8 mouse cellular contexts compared by ENCODE assay signal in the genomic region with DNA sequence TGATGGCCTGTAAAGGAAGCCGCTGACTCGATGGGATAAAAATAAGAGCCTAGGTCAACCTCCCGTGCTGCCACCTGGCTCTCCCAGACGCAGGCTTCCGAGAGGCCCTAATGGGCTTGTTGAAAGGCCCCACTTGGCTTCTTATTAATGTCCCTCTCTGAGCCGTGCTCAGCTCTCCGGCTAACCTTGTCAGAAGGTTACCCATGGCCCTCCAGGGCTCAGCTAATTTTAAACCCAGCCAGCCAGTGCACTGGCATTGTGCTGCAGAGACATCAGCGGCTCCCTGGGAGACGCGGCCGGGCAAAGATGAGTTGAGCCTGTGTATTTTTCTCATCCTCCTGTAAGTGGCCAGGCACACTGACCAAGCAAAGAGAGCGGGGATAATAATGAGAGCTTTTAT.
DNase-seq lines count a peak whose midpoint lies in the region; ATAC-seq and TF ChIP-seq lines count a peak whose summit lies in the region.

No protein-coding gene starts in this region.

- H3K4me2 ChIP-seq in stomach, embryonic 15.5 days: no peak overlapping the region
- no peak overlapping the region for H3K4me2 ChIP-seq in stomach, postnatal 0 days (replicated peaks; ENCODE audit: low read depth)
- H3K4me2 ChIP-seq in kidney, embryonic 16.5 days (replicated peaks; ENCODE audit: low read depth, low read length): peak overlapping the region; percentile 7
- H3K4me2 ChIP-seq in liver, embryonic 11.5 days: no peak overlapping the region

- no peaks in the 10 kb centered on the region for H3K36me3 ChIP-seq in stomach, embryonic 15.5 days
- no peaks in the 10 kb centered on the region for H3K36me3 ChIP-seq in stomach, postnatal 0 days (ENCODE audit: control insufficient read depth, insufficient read depth, low read length)
- no peaks in the 10 kb centered on the region for H3K36me3 ChIP-seq in kidney, embryonic 16.5 days (ENCODE audit: insufficient read depth, low read length)
- H3K36me3 ChIP-seq in liver, embryonic 11.5 days (ENCODE audit: control insufficient read depth, insufficient read depth, low read length): no peaks in the 10 kb centered on the region

- DNase-seq in stomach, postnatal 0 days (ENCODE audit: low spot score): no peak
- DNase-seq in heart, adult 9 months (ENCODE audit: low spot score in 2 of 2): peak; percentile 51 to 65
- no peak for DNase-seq in layer of hippocampus, adult 9-11 months
- DNase-seq in liver, embryonic 11.5 days (ENCODE audit: low spot score): no peak
- no peak for DNase-seq in MN1 (ENCODE audit: low spot score)
- DNase-seq in lung, postnatal 4 days: no peak

- no peak overlapping the region for H3K4me3 ChIP-seq in stomach, embryonic 15.5 days (replicated peaks)
- no peak overlapping the region for H3K4me3 ChIP-seq in stomach, postnatal 0 days (ENCODE audit: low read depth, low read length)
- no peak overlapping the region for H3K4me3 ChIP-seq in kidney, embryonic 16.5 days (ENCODE audit: low read length)
- H3K4me3 ChIP-seq in liver, embryonic 11.5 days (ENCODE audit: low read depth, low read length): no peak overlapping the region

- peak overlapping the region; percentile 37; the same call in 1 of the 2 replicates for H3K27ac ChIP-seq in stomach, embryonic 15.5 days
- no peak overlapping the region for H3K27ac ChIP-seq in stomach, postnatal 0 days (replicated peaks)
- H3K27ac ChIP-seq in kidney, embryonic 16.5 days (ENCODE audit: low read length): peak overlapping the region; percentile 88
- H3K27ac ChIP-seq in liver, embryonic 11.5 days (ENCODE audit: low read depth, low read length): no peak overlapping the region

- H3K4me1 ChIP-seq in stomach, embryonic 15.5 days: peaks cover 35% of the 10 kb centered on the region
- peaks cover 11% of the 10 kb centered on the region; the same call in 1 of the 2 replicates for H3K4me1 ChIP-seq in stomach, postnatal 0 days (replicated peaks; ENCODE audit: control insufficient read depth, insufficient read depth)
- H3K4me1 ChIP-seq in kidney, embryonic 16.5 days (ENCODE audit: insufficient read depth, low read length): peaks cover 74% of the 10 kb centered on the region
- peaks cover 19% of the 10 kb centered on the region for H3K4me1 ChIP-seq in liver, embryonic 11.5 days (replicated peaks; ENCODE audit: control insufficient read depth, insufficient read depth, low read length)

- no peaks in the 10 kb centered on the region for H3K27me3 ChIP-seq in stomach, embryonic 15.5 days (replicated peaks)
- no peaks in the 10 kb centered on the region for H3K27me3 ChIP-seq in stomach, postnatal 0 days (ENCODE audit: control insufficient read depth, insufficient read depth, low read length)
- no peaks in the 10 kb centered on the region for H3K27me3 ChIP-seq in kidney, embryonic 16.5 days (ENCODE audit: insufficient read depth, low read length)
- no peaks in the 10 kb centered on the region for H3K27me3 ChIP-seq in liver, embryonic 11.5 days (replicated peaks; ENCODE audit: control insufficient read depth, insufficient read depth, low read length)

- H3K9ac ChIP-seq in stomach, embryonic 15.5 days: no peak overlapping the region
- no peak overlapping the region for H3K9ac ChIP-seq in stomach, postnatal 0 days (ENCODE audit: low read length)
- peak overlapping the region; percentile 27; the same call in 1 of the 2 replicates for H3K9ac ChIP-seq in kidney, embryonic 16.5 days (replicated peaks; ENCODE audit: low read length)
- no peak overlapping the region for H3K9ac ChIP-seq in liver, embryonic 11.5 days (ENCODE audit: low read depth, low read length)

- H3K9me3 ChIP-seq in stomach, embryonic 15.5 days: no peaks in the 10 kb centered on the region
- H3K9me3 ChIP-seq in stomach, postnatal 0 days (ENCODE audit: control insufficient read depth, low read length): no peaks in the 10 kb centered on the region
- H3K9me3 ChIP-seq in kidney, embryonic 16.5 days (ENCODE audit: low read length): no peaks in the 10 kb centered on the region
- no peaks in the 10 kb centered on the region for H3K9me3 ChIP-seq in liver, embryonic 11.5 days (ENCODE audit: control insufficient read depth, low read length)

- ATAC-seq in stomach, embryonic 15.5 days (ENCODE audit: insufficient read depth, low FRiP score, low read depth): no peak
- no peak for ATAC-seq in stomach, postnatal 0 days (ENCODE audit: low FRiP score, low TSS enrichment)
- ATAC-seq in kidney, embryonic 16.5 days (ENCODE audit: low FRiP score, low TSS enrichment): peak; percentile 46
- no peak for ATAC-seq in liver, embryonic 11.5 days (replicated peaks; ENCODE audit: low FRiP score)

- 36% methylated on average over 12 of the region's 12 CpGs for WGBS in stomach, embryonic 15.5 days
- 54% methylated on average over 12 of the region's 12 CpGs for WGBS in stomach, postnatal 0 days
- 23% methylated on average over 12 of the region's 12 CpGs for WGBS in kidney, embryonic 16.5 days
- WGBS in liver, embryonic 11.5 days: 50% methylated on average over 12 of the region's 12 CpGs

- no peak for TF ChIP-seq CTCF in stomach, postnatal 0 days (IDR thresholded peaks at IDR 0.05; ENCODE audit: low read depth)

- TF ChIP-seq EP300 in stomach, postnatal 0 days (optimal IDR thresholded peaks at IDR 0.05): no peak

Comparison
In these comparisons a context has a peak if more than half of its experiments do, and no peak if none do; other contexts are left out.
1. H3K27ac ChIP-seq: peak in stomach, embryonic 15.5 days (single experiment) and kidney, embryonic 16.5 days (single experiment); none in stomach, postnatal 0 days (single experiment) and liver, embryonic 11.5 days (single experiment).
2. DNase-seq: peak in heart, adult 9 months (2 of 2); none in stomach, postnatal 0 days (single experiment), layer of hippocampus, adult 9-11 months (single experiment), liver, embryonic 11.5 days (single experiment), MN1 (single experiment) and lung, postnatal 4 days (0 of 2).